Mouse (Mus musculus): ENCODE data around the gene Tomt. TPM values are rescaled to one million over a fixed set of nuclear protein-coding genes. Genes with fewer than 3 reads are reported as not detected.

Gene Tomt
- polyA plus RNA-seq, 1 experiment = not detected

DNA sequence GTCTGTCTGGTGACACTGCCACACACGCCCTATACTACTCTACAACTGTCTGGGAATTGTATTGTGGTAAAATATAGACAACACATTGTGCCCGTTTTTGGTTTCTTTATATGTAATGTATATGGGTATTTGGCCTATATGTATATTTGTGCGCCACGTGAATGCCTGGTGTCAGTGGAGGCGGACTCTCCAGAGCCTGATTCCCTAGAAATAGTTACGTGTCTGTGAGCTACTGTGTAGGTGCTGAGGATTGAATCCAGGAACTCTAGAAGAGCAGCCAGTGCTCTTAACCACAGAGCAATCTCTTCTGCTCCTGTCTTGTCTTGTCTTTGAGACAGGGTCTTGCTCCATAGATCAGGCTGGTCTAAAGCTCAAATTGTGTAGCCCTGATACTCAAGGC is 19.9 kb downstream of the Tomt start:
- no peak for DNase-seq
- no peaks in the 10 kb centered on the region for H3K4me1 ChIP-seq (ENCODE audit: control insufficient read depth, insufficient read depth, low read length)
- TF ChIP-seq CTCF (IDR thresholded peaks at IDR 0.05; ENCODE audit: insufficient read depth, low read length) = no peak
- TF ChIP-seq POLR2A (IDR thresholded peaks at IDR 0.05; ENCODE audit: borderline replicate concordance, extremely low read depth, low read depth, low read length) = no peak
- WGBS = 87% methylated on average over 6 of the region's 6 CpGs
- H3K4me3 ChIP-seq (replicated peaks; ENCODE audit: extremely low read depth, low read depth, low read length) = no peak overlapping the region

DNA sequence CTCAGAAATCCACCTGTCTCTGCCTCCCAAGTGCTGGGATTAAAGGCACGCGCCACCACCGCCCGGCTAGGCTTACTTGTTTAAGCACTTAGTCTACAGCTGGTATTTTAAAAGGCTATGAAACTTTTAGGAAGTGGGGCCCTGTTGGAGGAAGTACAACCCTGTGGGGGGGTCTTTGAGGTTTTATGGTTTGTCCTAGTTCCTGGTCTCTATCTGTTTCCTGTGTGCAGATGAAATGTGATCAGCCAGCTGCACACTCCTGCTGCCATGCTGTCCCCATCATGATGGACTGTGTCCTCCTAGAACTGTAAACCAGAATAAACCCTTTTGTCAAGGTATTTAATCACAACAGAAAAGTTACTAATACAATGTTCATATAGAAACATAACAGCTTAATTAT is 22.0 kb downstream of the Tomt start:
- no peak for TF ChIP-seq CTCF (IDR thresholded peaks at IDR 0.05; ENCODE audit: insufficient read depth, low read length)
- no peak for TF ChIP-seq POLR2A (IDR thresholded peaks at IDR 0.05; ENCODE audit: borderline replicate concordance, extremely low read depth, low read depth, low read length)
- no peak for DNase-seq
- H3K4me1 ChIP-seq (ENCODE audit: control insufficient read depth, insufficient read depth, low read length) = no peaks in the 10 kb centered on the region
- 97% methylated on average over 4 of the region's 4 CpGs for WGBS
- H3K4me3 ChIP-seq (replicated peaks; ENCODE audit: extremely low read depth, low read depth, low read length) = no peak overlapping the region

DNA sequence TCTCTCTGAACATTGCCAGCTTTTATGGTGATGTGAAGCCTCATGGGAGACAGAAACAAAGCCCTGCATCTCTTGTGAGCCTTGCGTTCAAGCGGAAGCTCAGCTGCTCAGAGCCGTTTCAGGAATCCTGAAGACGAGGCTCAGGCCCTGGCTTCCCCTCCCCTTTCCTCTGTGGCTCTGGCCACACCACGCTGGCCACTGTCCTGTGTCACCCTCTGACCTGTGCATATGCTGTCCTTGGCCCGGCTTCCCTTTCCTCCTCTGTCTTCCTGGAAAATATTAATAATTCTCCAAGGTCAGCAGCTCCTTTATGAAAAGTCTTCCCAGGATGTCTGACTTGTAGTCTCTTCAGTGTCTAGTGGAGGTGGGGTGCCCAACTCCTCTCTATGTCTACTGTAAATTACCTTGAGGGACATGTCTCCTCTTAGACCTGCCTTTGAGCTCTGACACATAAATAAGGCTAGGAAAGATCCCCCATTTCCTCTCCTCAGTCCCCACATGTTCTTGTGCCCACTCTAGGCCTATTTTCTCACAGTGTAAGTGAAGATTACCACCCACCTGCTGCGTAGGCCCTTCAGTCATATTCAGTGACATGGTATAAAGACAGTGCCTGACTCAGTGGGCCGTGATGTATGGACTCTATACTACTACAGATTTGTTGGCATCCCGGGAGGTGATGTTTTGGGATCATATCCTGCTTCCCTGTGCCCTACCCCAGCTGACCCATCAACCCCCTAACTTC is 23.6 kb downstream of the Tomt start:
- WGBS = 58% methylated on average over 9 of the region's 9 CpGs
- H3K4me1 ChIP-seq (ENCODE audit: control insufficient read depth, insufficient read depth, low read length) = no peaks in the 10 kb centered on the region
- TF ChIP-seq CTCF (IDR thresholded peaks at IDR 0.05; ENCODE audit: insufficient read depth, low read length) (no peak), POLR2A (IDR thresholded peaks at IDR 0.05; ENCODE audit: borderline replicate concordance, extremely low read depth, low read depth, low read length) (no peak)
- no peak overlapping the region for H3K4me3 ChIP-seq (replicated peaks; ENCODE audit: extremely low read depth, low read depth, low read length)
- no peak for DNase-seq

DNA sequence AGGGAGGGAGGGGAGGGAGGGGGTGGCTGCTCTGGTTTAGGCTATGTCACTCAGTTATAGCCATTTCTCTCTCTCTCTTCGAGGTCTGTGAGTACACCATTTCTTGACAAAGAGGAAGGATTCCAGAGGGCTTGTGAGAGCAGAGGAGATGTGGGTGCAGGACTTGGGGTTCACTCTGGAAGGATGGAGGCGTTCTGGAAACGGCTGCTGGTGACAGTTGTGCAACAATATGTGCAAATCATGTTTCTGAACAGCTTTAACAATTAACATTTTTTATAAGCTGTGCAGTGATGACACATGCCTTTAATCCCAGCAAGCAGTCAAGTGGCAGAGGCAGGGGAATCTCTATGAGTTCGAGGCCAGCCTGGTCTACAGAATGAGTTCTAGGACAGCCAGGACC is 25.3 kb downstream of the Tomt start:
- no peak for DNase-seq
- no peaks in the 10 kb centered on the region for H3K4me1 ChIP-seq (ENCODE audit: control insufficient read depth, insufficient read depth, low read length)
- H3K4me3 ChIP-seq (replicated peaks; ENCODE audit: extremely low read depth, low read depth, low read length) = no peak overlapping the region
- TF ChIP-seq POLR2A (IDR thresholded peaks at IDR 0.05; ENCODE audit: borderline replicate concordance, extremely low read depth, low read depth, low read length) (no peak), CTCF (IDR thresholded peaks at IDR 0.05; ENCODE audit: insufficient read depth, low read length) (no peak)
- WGBS = 68% methylated on average over 4 of the region's 4 CpGs

DNA sequence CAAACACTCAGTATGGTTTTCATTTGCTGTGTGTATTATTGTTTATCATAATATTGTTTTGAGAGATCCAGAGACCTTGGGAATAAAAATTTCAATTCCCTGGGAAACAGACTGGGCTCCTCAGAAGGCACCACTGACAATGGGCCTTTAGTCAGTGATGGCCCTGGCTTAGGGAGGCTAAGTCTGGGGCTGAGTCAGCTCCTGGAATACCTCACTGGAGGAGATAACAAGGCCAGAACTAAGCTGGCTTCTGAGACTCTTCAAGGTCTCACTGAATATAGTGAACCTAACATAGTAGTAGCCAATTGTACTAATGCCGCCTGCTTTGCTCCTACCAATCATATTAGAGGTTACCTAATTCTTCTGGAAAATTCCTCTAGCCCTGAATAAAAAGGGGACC is 30.2 kb downstream of the Tomt start:
- no peak for TF ChIP-seq CTCF (IDR thresholded peaks at IDR 0.05; ENCODE audit: insufficient read depth, low read length)
- TF ChIP-seq POLR2A (IDR thresholded peaks at IDR 0.05; ENCODE audit: borderline replicate concordance, extremely low read depth, low read depth, low read length) = no peak
- 94% methylated on average over 1 of the region's 1 CpGs for WGBS
- Histone ChIP-seq H3K4me1 (ENCODE audit: control insufficient read depth, insufficient read depth, low read length) (no peaks in the 10 kb centered on the region), H3K4me3 (replicated peaks; ENCODE audit: extremely low read depth, low read depth, low read length) (no peak overlapping the region)
- DNase-seq = no peak

DNA sequence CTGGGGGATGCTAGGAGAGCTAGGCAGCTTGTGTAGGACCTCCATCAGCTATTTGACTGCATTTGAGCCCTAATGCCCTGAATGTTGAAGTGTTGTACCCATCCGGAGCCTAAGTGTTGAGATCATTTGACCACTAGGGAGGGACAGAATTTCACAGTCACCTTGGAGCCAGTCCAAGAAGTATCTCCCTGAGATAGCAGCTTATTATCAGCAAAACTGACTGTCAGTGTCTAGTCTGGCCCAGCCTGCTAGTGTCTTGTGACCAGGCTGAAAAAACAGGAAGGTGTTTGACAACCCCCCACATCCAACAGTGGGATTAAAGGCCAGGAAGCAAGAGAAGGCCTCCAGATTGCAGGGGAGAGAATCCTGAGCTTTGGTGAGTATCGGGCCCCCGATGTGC is 34.9 kb downstream of the Tomt start:
- Histone ChIP-seq H3K4me3 (replicated peaks; ENCODE audit: extremely low read depth, low read depth, low read length) (no peak overlapping the region), H3K4me1 (ENCODE audit: control insufficient read depth, insufficient read depth, low read length) (no peaks in the 10 kb centered on the region)
- no peak for DNase-seq
- TF ChIP-seq POLR2A (IDR thresholded peaks at IDR 0.05; ENCODE audit: borderline replicate concordance, extremely low read depth, low read depth, low read length) = no peak
- TF ChIP-seq CTCF (IDR thresholded peaks at IDR 0.05; ENCODE audit: insufficient read depth, low read length) = no peak
- WGBS = 59% methylated on average over 3 of the region's 3 CpGs

DNA sequence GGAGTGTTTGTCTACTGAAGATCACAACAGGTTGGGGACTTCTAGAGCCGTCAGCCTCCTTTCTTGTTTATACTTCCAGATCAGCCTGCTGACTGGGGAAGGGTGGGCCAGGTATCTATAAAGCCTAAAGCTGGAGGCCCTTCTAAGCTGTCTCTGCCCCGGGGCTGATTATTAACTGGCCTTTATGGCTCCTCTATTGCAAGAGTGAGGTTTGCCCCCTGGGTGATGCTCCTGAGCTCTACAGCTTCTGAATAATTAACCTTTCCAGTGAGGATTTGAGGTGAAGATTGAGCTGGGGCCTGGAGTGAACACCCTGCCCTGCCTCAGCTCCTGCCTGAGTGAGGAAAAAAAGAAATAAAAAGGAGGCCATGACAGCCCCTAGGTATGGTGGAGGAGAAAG is 35.5 kb downstream of the Tomt start, which contains the start of gene Folr1:
TSS of gene Folr1 (minus strand) at position 160 of the 400 bp plus-strand sequence.
- 70% methylated on average over 2 of the region's 2 CpGs for WGBS
- Histone ChIP-seq H3K4me3 (replicated peaks; ENCODE audit: extremely low read depth, low read depth, low read length) (no peak within 1 kb of the TSS), H3K4me1 (ENCODE audit: control insufficient read depth, insufficient read depth, low read length) (no peaks in the 10 kb centered on the region)
- TF ChIP-seq POLR2A (IDR thresholded peaks at IDR 0.05; ENCODE audit: borderline replicate concordance, extremely low read depth, low read depth, low read length) (no peak), CTCF (IDR thresholded peaks at IDR 0.05; ENCODE audit: insufficient read depth, low read length) (no peak)
- DNase-seq = no peak

DNA sequence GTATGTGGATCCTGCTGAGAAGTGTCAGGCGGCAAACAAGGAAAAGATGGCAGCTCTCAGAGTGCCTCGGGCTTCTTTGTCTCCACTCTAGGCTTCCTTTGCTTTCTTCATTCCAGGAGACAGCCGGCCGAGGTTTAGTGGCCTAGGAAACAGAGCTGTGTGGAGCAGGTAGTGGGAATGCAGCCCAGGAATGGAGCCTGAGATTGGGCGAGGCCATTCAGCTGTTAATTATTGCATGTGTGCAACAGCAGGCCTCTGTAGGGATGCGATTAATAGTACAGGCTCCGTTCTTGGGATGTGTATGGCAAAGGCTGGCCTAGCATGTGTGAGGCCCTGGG is 37.0 kb downstream of the Tomt start:
- DNase-seq = no peak
- TF ChIP-seq POLR2A (IDR thresholded peaks at IDR 0.05; ENCODE audit: borderline replicate concordance, extremely low read depth, low read depth, low read length) = no peak
- no peak for TF ChIP-seq CTCF (IDR thresholded peaks at IDR 0.05; ENCODE audit: insufficient read depth, low read length)
- Histone ChIP-seq H3K4me1 (ENCODE audit: control insufficient read depth, insufficient read depth, low read length) (no peaks in the 10 kb centered on the region), H3K4me3 (replicated peaks; ENCODE audit: extremely low read depth, low read depth, low read length) (no peak overlapping the region)
- 74% methylated on average over 7 of the region's 7 CpGs for WGBS

DNA sequence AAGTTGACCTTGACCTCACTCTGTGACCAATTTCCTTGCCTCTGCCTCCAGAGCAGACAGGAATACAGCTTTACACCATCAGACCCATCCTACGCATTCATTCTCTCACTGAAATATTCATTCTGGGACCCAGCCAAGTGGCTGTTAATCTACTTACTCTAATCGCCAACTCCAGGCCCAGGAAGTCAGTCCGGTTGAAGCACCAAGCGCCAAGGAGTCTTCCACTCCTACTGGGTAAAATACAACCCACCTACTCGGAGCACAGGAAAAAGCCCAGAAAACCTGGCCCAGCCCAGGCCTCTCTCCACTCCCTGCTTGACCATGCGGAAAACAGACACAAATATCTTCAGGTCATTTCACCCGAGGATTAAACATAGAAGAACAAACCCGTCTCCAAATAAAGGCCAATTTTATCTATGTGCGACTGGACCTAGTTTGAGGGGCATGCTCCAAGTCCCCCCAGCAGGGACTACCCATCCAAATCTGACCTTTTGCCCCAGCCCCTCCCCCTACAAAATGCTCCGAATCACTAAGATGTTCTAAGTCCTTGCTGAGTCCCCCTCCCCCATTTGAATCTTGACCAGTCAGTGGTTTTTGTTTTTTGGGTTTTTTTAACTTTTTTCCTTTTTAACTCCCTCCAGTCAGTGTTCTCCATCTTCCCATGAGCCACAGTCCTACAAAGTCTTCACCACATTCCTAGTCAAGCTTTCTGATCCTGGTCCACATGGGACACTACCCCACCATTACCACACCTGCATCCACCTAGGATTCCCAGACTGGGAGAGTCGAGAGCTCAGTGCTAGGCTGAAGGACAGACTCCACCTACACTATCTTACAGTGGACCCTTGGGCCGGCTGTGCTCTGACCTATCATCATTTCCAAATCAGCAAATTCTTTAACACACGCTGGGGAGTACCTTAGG is 37.7 kb downstream of the Tomt start:
- no peak for DNase-seq
- Histone ChIP-seq H3K4me1 (ENCODE audit: control insufficient read depth, insufficient read depth, low read length) (no peaks in the 10 kb centered on the region), H3K4me3 (replicated peaks; ENCODE audit: extremely low read depth, low read depth, low read length) (no peak overlapping the region)
- 77% methylated on average over 13 of the region's 13 CpGs for WGBS
- TF ChIP-seq CTCF (IDR thresholded peaks at IDR 0.05; ENCODE audit: insufficient read depth, low read length) (no peak), POLR2A (IDR thresholded peaks at IDR 0.05; ENCODE audit: borderline replicate concordance, extremely low read depth, low read depth, low read length) (no peak)
